Mouse (Mus musculus) heart, adult 2 months (tissue): Measurements from ENCODE around the gene Fut8.

ENCODE experiments used
- CTCF ChIP-seq: fragments of 200-600 bp; IDR thresholded peaks from 2 replicates; pipeline ENCODE4 v1.8.1; 2022; ENCODE audit warnings: antibody characterized with exemption, mild to moderate bottlenecking, moderate library complexity
- EP300 ChIP-seq: fragments of 200-500 bp; IDR thresholded peaks from 2 replicates; pipeline ENCODE4 v1.6.1; 2011; ENCODE audit warnings: low read depth, low read length, control low read depth; ENCODE audit not compliant: insufficient read depth

- TF ChIP-seq CTCF (no peak), EP300 (no peak)
These were observed 1.6 kb downstream of the Fut8 start for GRCm38 (mm10) chr12:77239390-77240061.
